Mouse (Mus musculus): ENCODE measurements around the gene Lcn9. TPM values are rescaled to one million over a fixed set of nuclear protein-coding genes. Genes with fewer than 3 reads are reported as not detected.

The Lcn9 gene
- polyA plus RNA-seq, 1 experiment from 2014 or later = not detected

Other genes with a start within 250 kb of the Lcn9 start
- 2.2 and 2.3 TPM in 2 replicates for gene Mamdc4, start 248.3 kb upstream of the Lcn9 start, polyA plus RNA-seq (2014; fragmentation: Nextera tagmentation; extraction: Ambion mirVana)
- 184 and 209 TPM in 2 replicates for gene Phpt1, start 247.9 kb upstream of the Lcn9 start, polyA plus RNA-seq (2014; fragmentation: Nextera tagmentation; extraction: Ambion mirVana)
- 8.1 and 13.3 TPM in 2 replicates for gene Ajm1, start 241.4 kb upstream of the Lcn9 start, polyA plus RNA-seq (2014; fragmentation: Nextera tagmentation; extraction: Ambion mirVana)
- gene Rabl6, start 214.6 kb upstream of the Lcn9 start, polyA plus RNA-seq (2014; fragmentation: Nextera tagmentation; extraction: Ambion mirVana) = 64.2 and 66.6 TPM in 2 replicates
- gene Ccdc183, start 205.5 kb upstream of the Lcn9 start, polyA plus RNA-seq (2014; fragmentation: Nextera tagmentation; extraction: Ambion mirVana) = 0.33 and 0.43 TPM in 2 replicates
- 48.5 and 55.3 TPM in 2 replicates for gene Tmem141, start 201.1 kb upstream of the Lcn9 start, polyA plus RNA-seq (2014; fragmentation: Nextera tagmentation; extraction: Ambion mirVana)
- gene Fcna, start 195.1 kb upstream of the Lcn9 start, polyA plus RNA-seq (2014; fragmentation: Nextera tagmentation; extraction: Ambion mirVana) = 0.63 and 3.3 TPM in 2 replicates
- not detected in 2 replicates for gene Lcn8, start 170.0 kb upstream of the Lcn9 start, polyA plus RNA-seq (2014; fragmentation: Nextera tagmentation; extraction: Ambion mirVana)
- not detected in 2 replicates for gene Lcn5, start 165.2 kb upstream of the Lcn9 start, polyA plus RNA-seq (2014; fragmentation: Nextera tagmentation; extraction: Ambion mirVana)
- not detected in 2 replicates for gene Lcn6, start 146.4 kb upstream of the Lcn9 start, polyA plus RNA-seq (2014; fragmentation: Nextera tagmentation; extraction: Ambion mirVana)
- not detected in 2 replicates for gene Lcn10, start 140.4 kb upstream of the Lcn9 start, polyA plus RNA-seq (2014; fragmentation: Nextera tagmentation; extraction: Ambion mirVana)
- not detected in 2 replicates for gene Obp2a, start 123.1 kb upstream of the Lcn9 start, polyA plus RNA-seq (2014; fragmentation: Nextera tagmentation; extraction: Ambion mirVana)
- 138 and 160 TPM in 2 replicates for gene Bmyc, start 116.4 kb upstream of the Lcn9 start, polyA plus RNA-seq (2014; fragmentation: Nextera tagmentation; extraction: Ambion mirVana)
- not detected in 2 replicates for gene Obp2b, start 86.1 kb upstream of the Lcn9 start, polyA plus RNA-seq (2014; fragmentation: Nextera tagmentation; extraction: Ambion mirVana)
- gene Lcn3, start 57.6 kb upstream of the Lcn9 start, polyA plus RNA-seq (2014; fragmentation: Nextera tagmentation; extraction: Ambion mirVana) = not detected in 2 replicates
- gene Lcn11, start 46.1 kb upstream of the Lcn9 start, polyA plus RNA-seq (2014; fragmentation: Nextera tagmentation; extraction: Ambion mirVana) = not detected in 2 replicates
- not detected in 2 replicates for gene Gm13539, start 40.9 kb upstream of the Lcn9 start, polyA plus RNA-seq (2014; fragmentation: Nextera tagmentation; extraction: Ambion mirVana)
- gene Glt6d1, start 7.3 kb upstream of the Lcn9 start, polyA plus RNA-seq (2014; fragmentation: Nextera tagmentation; extraction: Ambion mirVana) = not detected in 2 replicates
- not detected in 2 replicates for gene Sohlh1, start 24.1 kb downstream of the Lcn9 start, polyA plus RNA-seq (2014; fragmentation: Nextera tagmentation; extraction: Ambion mirVana)
- 18.9 and 22.9 TPM in 2 replicates for gene Kcnt1, start 40.6 kb downstream of the Lcn9 start, polyA plus RNA-seq (2014; fragmentation: Nextera tagmentation; extraction: Ambion mirVana)
- 73.4 and 90.1 TPM in 2 replicates for gene Camsap1, start 160.1 kb downstream of the Lcn9 start, polyA plus RNA-seq (2014; fragmentation: Nextera tagmentation; extraction: Ambion mirVana)
- 154 and 155 TPM in 2 replicates for gene Ubac1, start 198.6 kb downstream of the Lcn9 start, polyA plus RNA-seq (2014; fragmentation: Nextera tagmentation; extraction: Ambion mirVana)

Measured in neural tube, embryonic 14.5 days (tissue).